Mouse (Mus musculus) monocyte, adult 2 months (primary cell): ENCODE results near the gene Spsb1.

ENCODE experiments used
- DNase-seq, 2 experiments: peaks; one replicate each; pipeline ENCODE4 v3.0.0; 2022; ENCODE audit warnings: low spot score in 2 of 2, low read depth in 1 of 2

The Spsb1 gene

GRCm38 (mm10) chr4:149920886-149921285, 34.0 kb downstream of the Spsb1 start:
- DNase-seq = no peak

GRCm38 (mm10) chr4:149918455-149919070, 36.3 kb downstream of the Spsb1 start:
- DNase-seq = no peak

GRCm38 (mm10) chr4:149916831-149917230, 38.0 kb downstream of the Spsb1 start:
- DNase-seq = no peak

GRCm38 (mm10) chr4:149913709-149914370, 41.0 kb downstream of the Spsb1 start:
- no peak for DNase-seq

- DNase-seq = no peak
Observed at GRCm38 (mm10) chr4:149912451-149912850, 42.4 kb downstream of the Spsb1 start.

- DNase-seq = no peak
Observed at GRCm38 (mm10) chr4:149910558-149910957, 44.3 kb downstream of the Spsb1 start.

- no peak for DNase-seq
Observed at GRCm38 (mm10) chr4:149909551-149909950, 45.3 kb downstream of the Spsb1 start.

- no peak for DNase-seq
Observed at GRCm38 (mm10) chr4:149908923-149909322, 45.9 kb downstream of the Spsb1 start.

- DNase-seq = no peak
Observed at GRCm38 (mm10) chr4:149907656-149908055, 47.2 kb downstream of the Spsb1 start.

GRCm38 (mm10) chr4:149906921-149907320, 47.9 kb downstream of the Spsb1 start:
- DNase-seq = no peak

- no peak for DNase-seq
Observed at GRCm38 (mm10) chr4:149905302-149905974, 49.4 kb downstream of the Spsb1 start.

- no peak for DNase-seq
Observed at GRCm38 (mm10) chr4:149903026-149903425, 51.8 kb downstream of the Spsb1 start.

GRCm38 (mm10) chr4:149901349-149901782, 53.5 kb downstream of the Spsb1 start:
- DNase-seq = no peak

GRCm38 (mm10) chr4:149897661-149898260, 57.1 kb downstream of the Spsb1 start:
- DNase-seq = no peak

GRCm38 (mm10) chr4:149896024-149896538, 58.8 kb downstream of the Spsb1 start:
- DNase-seq = no peak

- DNase-seq = no peak
Observed at GRCm38 (mm10) chr4:149895226-149895625, 59.6 kb downstream of the Spsb1 start.

- DNase-seq = no peak
Observed at GRCm38 (mm10) chr4:149894300-149894699, 60.5 kb downstream of the Spsb1 start.

- no peak for DNase-seq
Observed at GRCm38 (mm10) chr4:149893611-149894151, 61.2 kb downstream of the Spsb1 start.

- DNase-seq = no peak
Observed at GRCm38 (mm10) chr4:149891172-149891960, 63.5 kb downstream of the Spsb1 start.

GRCm38 (mm10) chr4:149890551-149890950, 64.3 kb downstream of the Spsb1 start:
- DNase-seq = no peak

- no peak for DNase-seq
Observed at GRCm38 (mm10) chr4:149889851-149890250, 65.0 kb downstream of the Spsb1 start.
